Mouse (Mus musculus) stomach, postnatal 0 days (tissue): ENCODE data around the gene Zbtb46.

Experiments used
- CTCF ChIP-seq: IDR thresholded peaks from 2 replicates; pipeline ENCODE4 v1.5.1; 2016; ENCODE audit warnings: antibody characterized with exemption, low read depth, mild to moderate bottlenecking, moderate library complexity
- EP300 ChIP-seq: optimal IDR thresholded peaks from 2 replicates; pipeline ENCODE3; 2016; ENCODE audit warnings: antibody characterized with exemption

- TF ChIP-seq CTCF = no peak
- no peak for TF ChIP-seq EP300
Measured at GRCm38 (mm10) chr2:181494266-181494945, 35.2 kb upstream of the Zbtb46 start.
